Mouse (Mus musculus) right cerebral cortex, adult 18-20 months (tissue): ENCODE data around the gene Slc27a5.

Source experiments
- DNase-seq: peaks from one replicate; pipeline ENCODE4 v3.0.0; 2022; ENCODE audit warnings: mixed read lengths

Gene Slc27a5

GRCm38 (mm10) chr7:12980291-12980690, 17.7 kb downstream of the Slc27a5 start:
- no peak for DNase-seq

GRCm38 (mm10) chr7:12979776-12980175, 18.2 kb downstream of the Slc27a5 start:
- no peak for DNase-seq

- no peak for DNase-seq
Measured at GRCm38 (mm10) chr7:12978931-12979722, 18.9 kb downstream of the Slc27a5 start.

- DNase-seq, result peak; percentile 100
Measured at GRCm38 (mm10) chr7:12977682-12978389, 20.2 kb downstream of the Slc27a5 start, which contains the start of gene Zfp446. Zfp446 (plus strand) TSS chr7:12977848.

GRCm38 (mm10) chr7:12970906-12971305, 27.1 kb downstream of the Slc27a5 start:
- DNase-seq, result no peak

GRCm38 (mm10) chr7:12966104-12966845, 31.7 kb downstream of the Slc27a5 start:
- DNase-seq, result peak; percentile 43

- DNase-seq, result peak; percentile 95
Measured at GRCm38 (mm10) chr7:12965678-12966091, 32.3 kb downstream of the Slc27a5 start, which contains the start of gene Zfp324. Zfp324 (plus strand) TSS chr7:12965838.

GRCm38 (mm10) chr7:12961511-12962141, 36.4 kb downstream of the Slc27a5 start:
- peak; percentile 60 for DNase-seq

- no peak for DNase-seq
Measured at GRCm38 (mm10) chr7:12959718-12960117, 38.3 kb downstream of the Slc27a5 start.

- DNase-seq, result no peak
Measured at GRCm38 (mm10) chr7:12958948-12959347, 39.0 kb downstream of the Slc27a5 start.

GRCm38 (mm10) chr7:12957511-12957910, 40.5 kb downstream of the Slc27a5 start:
- no peak for DNase-seq

GRCm38 (mm10) chr7:12954896-12955295, 43.1 kb downstream of the Slc27a5 start:
- no peak for DNase-seq

- DNase-seq, result no peak
Measured at GRCm38 (mm10) chr7:12949872-12950229, 48.1 kb downstream of the Slc27a5 start.

- peak; percentile 98 for DNase-seq
Measured at GRCm38 (mm10) chr7:12949032-12949871, 48.7 kb downstream of the Slc27a5 start.

GRCm38 (mm10) chr7:12943488-12943887, 54.5 kb downstream of the Slc27a5 start:
- no peak for DNase-seq

GRCm38 (mm10) chr7:12940599-12940998, 57.4 kb downstream of the Slc27a5 start:
- DNase-seq, result no peak
